Mouse (Mus musculus): ENCODE measurements around the gene Spata2. TPM values are rescaled to one million over a fixed set of nuclear protein-coding genes. Genes with fewer than 3 reads are reported as not detected.

Spata2 gene
- polyA plus RNA-seq, 1 experiment: 14.7 TPM

- no peaks in the 10 kb centered on the region for H3K4me1 ChIP-seq (ENCODE audit: control insufficient read depth, insufficient read depth, low read length)
- H3K27ac ChIP-seq (ENCODE audit: insufficient read depth, low read length): no peak overlapping the region
- TF ChIP-seq CTCF (IDR thresholded peaks at IDR 0.05; ENCODE audit: borderline replicate concordance, insufficient read depth, low read length) (no peak), POLR2A (IDR thresholded peaks at IDR 0.05; ENCODE audit: low read depth, low read length) (no peak)
- no peak overlapping the region for H3K4me3 ChIP-seq (ENCODE audit: insufficient read depth, low read length)
These were observed 57.1 kb downstream of the Spata2 start for GRCm38 (mm10) chr2:167435631-167436030.

- Histone ChIP-seq H3K4me3 (ENCODE audit: insufficient read depth, low read length) (no peak overlapping the region), H3K27ac (ENCODE audit: insufficient read depth, low read length) (no peak overlapping the region), H3K4me1 (ENCODE audit: control insufficient read depth, insufficient read depth, low read length) (no peaks in the 10 kb centered on the region)
- no peak for TF ChIP-seq POLR2A (IDR thresholded peaks at IDR 0.05; ENCODE audit: low read depth, low read length)
- TF ChIP-seq CTCF (IDR thresholded peaks at IDR 0.05; ENCODE audit: borderline replicate concordance, insufficient read depth, low read length): no peak
These were observed 58.1 kb downstream of the Spata2 start for GRCm38 (mm10) chr2:167434570-167434969.

- no peak for TF ChIP-seq POLR2A (IDR thresholded peaks at IDR 0.05; ENCODE audit: low read depth, low read length)
- no peak for TF ChIP-seq CTCF (IDR thresholded peaks at IDR 0.05; ENCODE audit: borderline replicate concordance, insufficient read depth, low read length)
- Histone ChIP-seq H3K4me1 (ENCODE audit: control insufficient read depth, insufficient read depth, low read length) (no peaks in the 10 kb centered on the region), H3K4me3 (ENCODE audit: insufficient read depth, low read length) (no peak overlapping the region), H3K27ac (ENCODE audit: insufficient read depth, low read length) (no peak overlapping the region)
These were observed 61.3 kb downstream of the Spata2 start for GRCm38 (mm10) chr2:167431418-167431776.

Other genes with a start within 250 kb of the Spata2 start
- 28.3 and 51.3 TPM in 2 replicates for gene B4galt5, start 143.7 kb downstream of the Spata2 start, polyA plus RNA-seq (2011; ENCODE audit: insufficient read length, low read depth, missing spikeins)
- 32.3 and 38.0 TPM in 2 replicates for gene Slc9a8, start 71.2 kb downstream of the Spata2 start, polyA plus RNA-seq (2011; ENCODE audit: insufficient read length, low read depth, missing spikeins)
- 39.2 and 44.9 TPM in 2 replicates for gene Rnf114, start 242 bp downstream of the Spata2 start, polyA plus RNA-seq (2011; ENCODE audit: insufficient read length, low read depth, missing spikeins)
- 73.0 and 82.3 TPM in 2 replicates for gene Snai1, start 45.3 kb upstream of the Spata2 start, polyA plus RNA-seq (2011; ENCODE audit: insufficient read length, low read depth, missing spikeins)
- 227 and 265 TPM in 2 replicates for gene Ube2v1, start 139.2 kb upstream of the Spata2 start, polyA plus RNA-seq (2011; ENCODE audit: insufficient read length, low read depth, missing spikeins)
- 6.0 and 17.3 TPM in 2 replicates for gene Gm20431, start 168.6 kb upstream of the Spata2 start, polyA plus RNA-seq (2011; ENCODE audit: insufficient read length, low read depth, missing spikeins)
- 43.4 and 44.0 TPM in 2 replicates for gene Cebpb, start 196.0 kb upstream of the Spata2 start, polyA plus RNA-seq (2011; ENCODE audit: insufficient read length, low read depth, missing spikeins)
- 31.3 and 37.9 TPM in 2 replicates for gene Tmem189, start 196.9 kb upstream of the Spata2 start, polyA plus RNA-seq (2011; ENCODE audit: insufficient read length, low read depth, missing spikeins)